Mouse (Mus musculus): ENCODE results near the gene Bend7.
A peak's percentile ranks its signal among the peaks of the same experiment; 100 is the strongest.

Gene Bend7

DNA sequence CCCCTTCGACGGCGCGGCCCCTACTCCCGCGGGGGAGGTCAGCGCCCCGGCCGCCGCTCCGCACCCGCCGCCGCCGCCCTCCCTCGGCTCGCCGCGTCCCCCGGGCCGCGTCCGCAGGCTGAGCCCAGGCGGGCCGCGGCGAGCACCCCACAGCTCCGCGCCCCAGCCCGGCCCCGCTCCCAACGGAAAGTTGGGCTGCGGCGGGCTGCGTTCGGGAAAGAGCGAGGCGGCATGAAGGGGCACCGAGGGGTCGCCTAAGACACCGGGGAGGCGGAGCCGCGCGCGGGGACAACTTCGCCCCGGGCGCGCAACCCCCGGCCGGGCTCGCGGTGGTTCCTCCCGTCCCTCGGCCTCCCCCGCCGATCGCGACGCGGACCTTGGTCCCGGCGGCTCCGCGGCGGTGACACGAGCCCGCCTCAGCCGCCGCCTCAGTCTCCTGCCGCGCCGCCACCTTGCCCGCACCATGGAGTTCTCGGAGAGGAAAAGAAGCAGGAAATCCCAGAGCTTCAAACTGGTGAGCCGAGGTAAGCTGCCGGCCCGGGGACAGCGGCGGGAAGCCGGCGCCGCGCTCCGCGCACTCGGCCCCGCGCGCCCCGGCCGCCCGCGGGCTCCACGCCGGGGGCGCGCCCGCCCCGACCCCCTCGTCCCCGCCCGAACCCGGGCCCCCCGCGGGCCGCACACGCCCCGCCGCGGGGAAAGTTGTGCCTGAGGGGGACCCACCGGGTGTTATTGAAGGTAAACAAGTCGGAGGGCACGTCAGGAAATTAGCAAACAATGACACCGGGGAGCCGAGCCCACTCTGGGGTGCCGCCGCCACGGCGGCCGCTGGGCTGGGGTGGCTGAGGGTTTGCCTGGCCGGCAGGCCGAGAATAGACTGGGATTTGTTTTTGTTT is at the start of gene Bend7:
Gene Bend7 (plus strand): TSS at position 63 of the 893 bp plus-strand sequence.
- DNase-seq, result peak; percentile 16

DNA sequence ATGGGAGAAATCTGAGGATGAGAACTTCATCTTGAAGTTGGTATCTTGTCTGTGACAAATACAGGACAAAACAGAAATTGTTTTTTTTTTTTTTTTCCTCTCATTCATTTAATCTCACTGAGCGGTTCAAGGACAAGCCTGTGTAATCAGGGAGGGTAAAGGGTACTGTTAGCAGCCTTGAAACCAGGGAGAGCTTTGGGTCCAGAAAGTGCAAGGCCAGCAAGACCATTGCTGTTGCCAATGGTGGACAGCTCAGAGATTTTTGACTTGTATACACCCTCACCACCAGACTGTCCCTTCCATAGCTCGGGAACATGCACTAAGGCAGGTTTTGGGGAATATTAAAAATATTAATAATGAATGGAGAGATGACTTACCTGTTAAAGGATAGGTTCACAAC is 49.0 kb upstream of the Bend7 start:
- DNase-seq, result no peak

DNA sequence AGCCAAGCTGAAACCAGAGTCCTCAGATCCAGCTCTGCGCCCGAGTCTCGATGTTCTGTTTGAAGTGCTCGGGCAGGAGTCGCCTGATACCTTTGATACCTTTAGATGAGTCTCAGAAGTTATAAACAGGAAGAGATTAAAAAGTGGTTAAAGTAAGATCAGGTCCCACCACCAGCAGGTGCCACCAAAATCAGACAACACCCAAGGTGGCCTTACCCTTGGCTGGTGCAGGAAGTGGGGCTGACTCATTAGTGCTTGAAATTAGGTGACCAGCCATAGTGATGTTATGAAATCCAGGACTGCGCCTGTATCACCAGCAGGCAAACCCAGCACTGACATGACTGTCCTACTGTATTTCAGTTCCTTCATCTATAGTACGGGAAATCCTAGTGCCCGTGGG is 47.9 kb upstream of the Bend7 start:
- no peak for DNase-seq

DNA sequence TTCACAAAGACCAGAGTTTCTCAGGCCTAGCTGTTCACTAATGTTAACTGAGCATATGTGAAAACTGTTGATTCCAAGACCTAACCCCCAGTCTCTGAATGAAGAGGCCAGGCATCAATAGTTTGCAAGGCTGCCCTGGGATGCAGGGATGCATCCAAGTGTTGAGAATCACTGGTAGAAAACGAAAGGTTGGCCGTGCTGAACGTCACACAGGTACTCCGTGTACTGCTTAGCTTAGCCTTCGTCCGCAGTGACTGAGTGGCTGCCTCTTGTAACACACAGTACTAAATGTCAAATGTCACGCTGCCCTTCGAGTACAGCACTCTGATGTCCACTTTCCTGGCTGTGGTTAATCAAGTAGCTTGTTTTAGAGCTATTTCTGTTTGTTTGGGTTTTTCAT is 46.0 kb upstream of the Bend7 start:
- no peak for DNase-seq

DNA sequence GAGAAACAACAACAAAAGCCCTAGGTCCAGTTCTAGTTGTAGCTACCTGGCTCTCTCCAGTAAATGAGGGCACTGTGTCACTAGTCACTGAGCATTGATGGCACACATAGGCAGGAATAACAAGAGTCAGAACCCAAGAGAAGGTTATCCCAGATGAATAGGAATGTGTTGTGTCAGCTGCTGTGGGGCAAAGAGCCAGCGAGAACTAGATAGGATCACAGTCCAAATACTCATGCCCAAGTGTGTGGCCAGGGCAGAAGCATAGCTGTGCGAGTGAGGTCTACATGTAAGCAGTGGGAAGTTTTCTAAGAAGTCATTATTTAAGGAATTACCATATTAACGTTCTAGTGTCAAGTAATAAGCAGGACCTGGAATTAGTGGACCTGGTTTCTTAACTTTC is 37.7 kb upstream of the Bend7 start:
- DNase-seq, result no peak

DNA sequence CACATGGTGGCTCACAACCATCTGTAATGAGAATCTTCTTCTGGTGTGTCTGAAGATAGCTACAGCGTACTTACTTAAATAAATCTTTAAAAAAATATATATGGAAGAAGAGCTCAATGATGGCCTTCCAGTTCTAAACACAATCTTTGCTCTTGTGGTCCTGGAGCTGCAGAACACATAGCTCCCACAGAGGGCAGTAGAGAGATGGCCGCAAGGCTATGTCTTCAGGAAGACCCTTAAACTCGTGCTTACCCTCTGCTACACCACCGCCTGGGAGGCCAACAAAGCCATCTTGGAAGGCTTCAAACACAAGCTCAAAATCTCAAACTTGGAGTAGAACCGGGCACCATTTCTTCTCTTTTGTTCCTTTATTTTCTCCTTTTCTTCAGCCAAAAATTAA is 6.4 kb upstream of the Bend7 start:
- no peak for DNase-seq

DNA sequence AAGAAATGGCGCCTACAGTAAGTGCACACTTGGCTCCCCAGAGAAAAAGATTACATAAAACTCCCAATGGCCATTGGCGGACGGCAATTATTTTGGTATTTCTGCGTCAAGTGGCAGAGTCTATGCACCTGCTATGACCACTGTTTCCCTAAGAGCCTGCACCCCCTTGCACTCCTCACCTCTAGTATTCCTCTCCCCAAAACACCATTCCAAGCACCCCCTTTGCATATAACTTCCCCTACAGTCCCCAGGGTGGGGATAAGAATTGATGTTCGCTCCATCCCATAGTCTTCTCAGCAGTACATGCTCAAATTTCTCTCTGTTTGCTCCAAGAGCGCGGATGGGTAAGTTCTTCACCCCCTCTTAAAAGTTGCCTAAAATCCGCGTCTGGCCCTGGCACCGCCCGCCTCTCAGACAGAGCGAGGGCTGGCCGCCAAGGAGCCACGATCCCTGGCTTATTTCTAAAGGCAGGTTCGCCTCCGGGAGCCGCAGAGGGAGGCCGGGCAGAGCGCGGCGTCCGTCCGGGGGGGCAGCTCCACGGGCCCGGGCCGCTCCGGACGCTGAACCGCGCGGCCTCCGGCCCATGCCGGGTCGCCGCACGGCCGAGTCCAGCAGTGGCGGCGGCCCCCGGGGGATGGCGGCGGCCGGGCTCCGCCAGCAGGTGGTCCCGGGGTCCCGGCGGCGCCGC is 406 bp upstream of the Bend7 start:
- no peak for DNase-seq

DNA sequence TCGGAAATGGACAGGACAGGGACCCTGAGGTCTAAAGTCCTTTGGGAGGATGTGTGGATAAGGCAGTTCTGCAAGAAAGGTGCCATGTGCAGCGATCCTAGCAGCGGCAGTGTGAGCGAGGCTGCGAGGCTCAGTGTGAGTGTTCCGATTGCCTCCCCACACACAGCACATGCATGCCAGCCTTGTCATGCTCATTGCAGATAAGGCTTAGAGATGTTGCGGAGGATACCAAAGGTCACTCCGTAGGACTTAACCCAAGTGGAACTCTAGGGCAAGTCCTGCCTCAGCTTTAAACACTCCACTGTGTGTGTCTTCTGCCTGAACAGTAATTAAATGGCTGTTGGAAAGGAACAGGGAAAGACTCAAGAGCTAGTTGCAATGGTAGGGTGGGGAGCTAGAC is 5.5 kb downstream of the Bend7 start:
- DNase-seq, result no peak

DNA sequence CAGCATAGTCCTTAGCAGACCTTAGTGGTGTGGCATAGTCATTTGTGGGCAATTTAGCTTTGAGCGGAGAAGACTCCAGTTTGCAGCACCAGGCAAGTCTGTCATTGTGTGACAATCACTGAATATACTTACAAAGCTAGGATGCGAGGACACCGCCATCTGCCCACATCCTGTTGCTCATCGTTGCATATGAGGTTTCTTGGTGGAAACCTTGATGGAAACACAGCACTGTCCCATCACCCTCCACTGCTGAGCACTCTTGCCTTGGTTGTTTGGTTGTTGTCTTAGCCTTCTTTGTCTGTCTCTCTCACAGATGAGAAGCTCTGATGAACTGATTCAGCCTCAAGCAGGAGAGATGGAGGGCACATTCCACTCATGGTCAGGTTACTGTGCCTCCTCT is 12.5 kb downstream of the Bend7 start:
- no peak for DNase-seq

DNA sequence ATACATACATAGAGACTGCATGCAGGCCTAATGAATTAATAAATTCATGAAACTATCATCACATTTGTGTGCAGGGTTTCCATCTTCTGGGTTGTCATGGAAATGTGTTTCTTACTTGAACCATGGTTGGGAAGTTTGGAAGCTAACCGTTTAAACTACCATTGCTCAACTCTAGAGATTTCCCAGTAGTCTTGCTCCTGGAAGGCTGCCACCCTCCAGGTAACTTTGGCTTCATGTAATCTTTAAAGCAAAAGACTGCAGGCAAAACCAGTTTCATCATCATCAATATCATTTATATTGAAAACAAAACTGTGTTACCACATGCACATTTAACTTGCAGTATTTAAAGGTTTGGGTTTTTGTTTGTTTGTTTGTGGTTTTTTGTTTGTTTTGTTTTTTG is 16.3 kb downstream of the Bend7 start:
- DNase-seq, result no peak

DNA sequence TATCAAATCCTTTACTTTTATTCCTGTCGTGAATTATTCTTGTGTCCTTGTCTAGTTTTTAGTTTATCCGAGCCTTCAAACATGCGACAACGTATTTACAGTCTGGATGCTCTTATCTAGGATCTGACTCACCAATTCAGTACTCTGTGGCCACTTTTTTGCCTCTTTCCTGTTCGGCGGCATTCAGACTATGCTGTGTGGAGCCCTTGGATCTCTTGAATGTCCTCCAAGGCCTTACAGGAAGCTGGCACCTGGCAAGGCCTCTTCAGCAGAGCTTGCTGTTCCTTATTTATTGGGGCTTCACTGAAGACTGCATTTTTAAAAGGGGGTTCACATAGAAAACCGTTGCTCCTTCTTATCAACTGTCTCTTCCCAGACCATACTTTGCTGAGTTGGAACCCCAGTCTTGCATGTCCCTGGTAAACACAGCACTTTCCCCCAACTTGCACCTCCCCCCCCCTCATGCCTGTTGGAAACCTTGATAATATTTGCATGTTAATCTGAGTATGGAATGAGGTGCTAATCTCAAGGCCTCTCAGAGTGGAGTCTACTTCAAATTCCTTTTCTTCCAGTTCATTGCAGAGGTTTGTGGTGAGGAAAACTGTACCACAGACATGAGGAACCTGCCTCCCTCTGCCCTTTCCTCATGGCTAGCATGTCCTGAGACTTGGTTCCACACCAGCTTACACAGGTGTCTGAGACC is 18.6 kb downstream of the Bend7 start:
- no peak for DNase-seq

DNA sequence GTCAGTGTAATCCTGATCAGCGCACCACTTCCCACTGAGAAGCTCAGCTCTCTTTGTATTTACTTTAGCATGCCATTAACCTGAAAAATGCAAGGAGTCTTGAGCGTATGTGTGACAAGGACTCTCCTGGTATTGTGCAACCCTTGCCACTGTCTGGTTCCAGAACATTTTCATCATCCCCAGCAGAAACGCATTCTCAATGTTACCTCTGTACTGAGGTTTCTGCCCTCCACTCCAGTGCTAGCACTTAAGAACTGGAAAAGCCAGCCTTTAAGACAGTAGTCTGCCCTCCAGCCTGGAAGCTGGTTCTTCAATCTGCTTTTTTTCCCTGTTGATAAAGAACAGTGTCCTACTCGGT is 19.1 kb downstream of the Bend7 start:
- DNase-seq, result no peak

DNA sequence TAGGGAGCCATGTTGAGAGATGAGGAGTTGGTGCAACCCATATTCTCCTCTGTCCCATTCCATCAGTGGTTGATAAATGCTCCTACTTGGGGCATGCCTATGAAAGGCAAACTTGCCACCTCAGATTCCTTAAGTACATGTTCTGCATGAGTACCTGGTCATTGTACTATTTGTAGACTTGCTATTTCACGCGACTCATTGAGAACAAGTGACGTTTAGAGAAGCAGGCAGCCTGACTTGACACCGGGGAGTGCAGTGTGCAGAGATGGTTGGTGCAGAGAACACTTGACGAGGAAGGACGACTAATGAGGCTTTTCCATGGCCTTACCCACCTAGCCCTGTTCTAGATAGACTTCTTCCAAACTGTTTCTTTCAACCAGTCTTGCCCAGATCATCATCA is 34.3 kb downstream of the Bend7 start:
- no peak for DNase-seq

DNA sequence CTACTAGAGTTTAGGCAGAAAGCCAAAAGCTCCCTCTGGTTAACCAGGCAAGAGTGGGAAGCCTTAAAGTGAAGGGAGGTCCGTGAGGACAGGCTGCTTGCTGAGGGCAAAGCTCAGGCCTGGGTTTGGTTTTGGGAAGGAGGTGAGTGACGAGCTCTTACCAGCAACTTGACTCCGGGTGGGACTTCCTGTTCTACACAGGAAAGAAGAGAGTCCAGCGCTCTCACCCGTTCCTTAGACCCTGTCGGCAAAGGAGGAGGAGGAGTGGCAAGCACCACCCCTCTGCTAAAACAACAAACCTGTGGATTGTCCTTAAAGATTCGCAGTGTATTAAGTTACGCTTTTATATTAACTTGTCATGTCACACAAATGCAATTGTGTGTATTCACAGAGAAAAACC is 38.1 kb downstream of the Bend7 start:
- DNase-seq, result no peak

DNA sequence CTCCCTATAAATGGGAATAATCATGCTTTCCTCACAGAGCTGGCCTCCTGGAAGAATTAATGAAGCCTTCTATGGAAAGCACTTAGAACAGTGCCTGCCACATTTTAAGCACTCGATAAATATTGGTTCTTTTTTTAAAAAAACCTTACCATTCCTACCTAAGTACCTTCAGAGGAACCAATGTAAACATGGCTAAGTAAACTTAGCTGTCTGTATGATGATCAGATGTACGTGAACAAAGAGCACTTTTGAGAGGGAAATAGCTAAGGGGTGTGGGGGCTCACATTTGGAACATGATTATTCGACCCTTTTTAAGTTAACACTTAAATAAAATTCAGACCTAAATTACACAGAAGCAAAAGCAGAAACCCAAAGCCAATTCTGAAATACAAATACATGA is 39.6 kb downstream of the Bend7 start:
- DNase-seq, result no peak

DNA sequence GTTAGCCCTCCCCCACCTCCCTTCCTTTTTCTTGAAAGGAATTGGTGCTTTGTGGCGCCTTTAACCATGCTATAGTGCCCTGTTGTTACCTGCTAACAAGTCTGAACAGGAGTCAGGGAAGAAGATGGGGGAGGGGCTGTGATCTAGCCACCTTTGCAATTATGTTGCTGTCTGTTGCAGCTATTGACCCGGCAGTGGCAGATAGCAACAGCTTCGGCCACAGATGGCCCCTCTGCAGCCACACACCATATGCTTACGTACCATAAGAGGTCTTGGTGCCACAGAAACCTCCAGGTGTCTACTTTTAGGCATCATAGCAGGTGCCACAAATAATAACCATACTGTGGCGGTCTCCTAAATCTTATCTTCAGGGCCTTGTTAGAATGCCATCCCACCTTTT is 43.1 kb downstream of the Bend7 start:
- DNase-seq, result no peak

DNA sequence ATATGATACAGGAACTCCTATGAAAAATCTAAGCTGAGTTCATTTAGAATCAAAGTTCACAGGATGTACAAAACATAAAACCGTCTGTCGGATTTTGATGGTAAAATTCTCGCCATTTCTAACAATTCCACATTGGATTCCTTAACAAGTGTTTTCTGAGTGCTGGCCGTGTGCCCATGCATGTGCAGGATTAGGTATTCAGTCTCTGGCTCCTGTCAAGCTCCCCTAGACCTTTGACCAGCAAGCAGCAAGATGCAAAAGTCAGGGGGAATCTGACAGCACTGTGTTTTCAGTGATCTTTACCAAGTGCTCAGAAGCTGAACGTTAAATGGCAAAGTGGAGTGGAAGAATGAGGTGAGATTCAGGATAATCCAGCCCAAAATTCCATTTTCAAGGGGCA is 44.3 kb downstream of the Bend7 start:
- DNase-seq, result no peak

DNA sequence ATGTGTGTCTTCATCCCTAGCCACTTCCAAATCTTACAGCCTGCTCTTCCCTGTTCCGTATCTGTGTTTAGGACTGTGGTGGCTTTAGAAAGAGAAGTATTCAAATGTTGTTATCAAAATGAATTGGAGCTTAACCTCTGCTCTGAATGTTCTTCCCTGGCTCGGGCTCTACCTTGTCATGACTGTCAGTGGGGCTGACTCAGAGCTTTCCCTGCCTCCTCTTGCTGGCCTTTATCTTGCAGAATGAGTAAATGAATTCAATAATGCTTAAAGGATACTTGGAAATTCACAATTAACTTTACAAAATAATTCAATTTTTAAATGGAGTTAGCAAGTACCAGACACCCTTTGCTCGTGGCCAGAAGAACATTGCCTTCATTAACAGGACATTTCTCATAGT is 46.4 kb downstream of the Bend7 start:
- DNase-seq, result no peak

DNA sequence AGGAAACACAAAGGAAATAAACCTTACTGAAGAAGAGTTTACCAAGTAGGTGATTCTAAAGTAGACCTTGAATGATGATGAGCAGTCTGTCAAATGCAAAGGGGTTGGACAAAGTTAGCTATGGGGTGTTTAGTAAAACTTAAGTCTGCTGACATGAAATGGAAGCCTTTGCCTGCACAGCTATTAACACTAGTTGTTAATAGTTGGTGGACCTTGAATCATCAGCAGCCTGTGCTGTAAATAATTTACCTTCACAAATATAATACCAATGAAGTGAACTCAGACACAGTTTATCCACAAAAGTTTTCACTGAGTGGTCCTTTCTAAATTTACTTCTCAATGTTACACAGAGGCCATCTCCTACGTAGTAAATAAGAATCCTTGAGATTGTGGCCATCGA is 52.7 kb downstream of the Bend7 start:
- DNase-seq, result no peak

DNA sequence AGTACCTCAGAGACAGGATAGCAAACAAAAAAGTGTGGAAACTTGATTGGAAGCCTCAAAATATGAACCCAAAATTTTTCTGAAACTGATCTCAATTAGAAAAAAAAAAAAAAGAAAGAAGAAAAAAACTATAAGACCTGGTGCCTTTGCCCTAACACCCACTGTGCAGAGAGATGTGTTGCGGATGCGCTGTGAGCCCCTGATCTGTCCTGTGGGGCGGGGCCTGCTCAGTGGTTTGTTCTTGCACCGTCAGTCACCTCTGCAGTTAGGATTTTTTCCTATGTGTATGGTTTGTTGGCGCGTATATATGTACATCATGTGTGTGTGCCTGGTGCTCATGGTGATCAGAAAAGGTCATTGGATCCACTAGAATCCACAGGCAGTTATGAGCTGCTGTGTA is 56.3 kb downstream of the Bend7 start:
- DNase-seq, result no peak

DNA sequence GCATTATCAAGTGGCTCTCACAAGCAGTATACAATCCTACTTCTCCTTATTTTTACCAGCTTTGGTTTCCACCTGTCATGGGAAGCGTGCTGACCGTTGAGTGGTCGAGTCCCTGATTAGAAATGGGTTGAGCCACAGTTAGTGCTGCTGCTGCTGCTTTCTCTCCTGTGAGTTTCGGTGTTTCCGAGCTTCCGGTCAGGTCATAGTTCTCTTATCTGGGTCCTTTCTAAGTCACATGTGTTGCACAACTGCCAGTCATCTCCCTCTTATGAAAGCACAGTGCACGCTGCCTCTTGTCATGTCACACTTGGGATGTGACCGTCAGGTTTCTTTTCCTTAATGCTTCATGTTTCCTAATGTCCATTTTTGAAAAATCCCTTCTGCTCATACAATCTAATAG is 59.7 kb downstream of the Bend7 start:
- no peak for DNase-seq

DNA sequence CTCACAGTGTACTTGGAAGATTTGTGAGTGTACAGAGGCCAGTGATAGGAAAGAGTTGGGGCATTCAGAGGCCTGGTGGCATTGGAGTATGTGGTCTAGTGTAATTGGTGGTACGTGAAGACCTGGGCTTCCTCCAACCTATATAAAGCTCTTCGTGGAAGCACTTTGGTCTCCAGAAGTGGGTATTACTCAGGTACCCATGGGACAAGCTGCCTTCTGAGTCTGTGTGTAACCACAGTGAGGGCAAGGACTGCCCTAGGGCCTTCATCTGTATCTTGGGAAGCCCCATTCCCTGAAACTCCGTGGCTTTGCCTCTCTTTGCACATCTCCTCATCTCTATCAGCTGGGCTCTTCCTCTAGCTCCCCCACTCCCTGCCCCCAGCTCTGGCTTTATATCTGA is 64.0 kb downstream of the Bend7 start:
- DNase-seq, result no peak

DNA sequence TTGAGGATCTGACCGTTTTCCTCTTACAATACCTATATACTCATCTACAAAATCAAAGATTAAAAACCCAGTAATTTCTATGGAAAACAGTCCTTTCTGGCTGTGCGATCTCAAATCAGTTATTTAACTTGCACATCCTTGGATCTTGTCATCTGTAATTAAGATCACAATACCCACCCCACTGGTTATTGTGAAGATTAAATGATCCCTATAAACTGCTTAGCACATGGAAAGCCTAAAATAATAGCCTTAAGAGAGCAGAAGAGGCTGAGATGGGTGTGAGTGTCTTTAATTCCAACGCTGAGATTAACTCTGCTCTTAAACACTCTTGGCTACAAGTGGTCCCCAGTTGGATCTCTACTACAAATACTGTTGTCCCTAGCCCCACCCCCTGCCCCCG is 64.8 kb downstream of the Bend7 start:
- no peak for DNase-seq
